Mouse (Mus musculus): ENCODE results near the gene Kdm5c.

DNA sequence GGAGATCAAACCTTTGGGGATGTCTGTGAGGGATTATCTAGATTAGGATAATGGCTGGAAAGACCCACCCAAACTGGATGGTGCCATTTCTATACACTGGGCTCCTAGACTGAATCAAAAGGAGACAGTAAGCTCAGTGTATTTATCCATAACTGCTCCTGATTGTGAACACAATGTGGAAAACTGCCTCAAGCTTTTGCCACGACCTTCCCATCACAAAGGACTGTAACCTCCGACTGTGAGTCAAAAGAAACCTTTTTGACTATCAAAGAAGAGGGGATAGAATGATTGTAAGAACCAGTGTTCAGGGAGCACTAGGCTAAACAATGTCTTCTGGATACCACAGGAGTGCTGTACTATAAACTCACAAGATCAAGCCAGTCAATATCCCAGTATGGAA, 73.4 kb downstream of the Kdm5c start:
- no peak for TF ChIP-seq CTCF (IDR thresholded peaks at IDR 0.05; ENCODE audit: control insufficient read depth, insufficient read depth, low read length)
- no peak for TF ChIP-seq POLR2A (IDR thresholded peaks at IDR 0.05; ENCODE audit: borderline replicate concordance, control insufficient read depth, low read depth, low read length)
